Mouse (Mus musculus): ENCODE measurements around the gene Calr4. TPM values are rescaled to one million over a fixed set of nuclear protein-coding genes. Genes with fewer than 3 reads are reported as not detected.

The Calr4 gene
- total and polyA plus RNA-seq, 3 experiments, result 0.04 TPM; not detected in 2

- Histone ChIP-seq H3K27me3 (ENCODE audit: control insufficient read depth in 1 of 2, insufficient read depth in 2 of 2, low read length in 2 of 2) (no peaks in the 10 kb centered on the region), H3K9me3 (replicated peaks; ENCODE audit: insufficient read depth, low read length) (no peaks in the 10 kb centered on the region), H3K79me2 (ENCODE audit: control insufficient read depth, insufficient read depth, low read length, poor library complexity) (no peaks in the 10 kb centered on the region), H3K4me1 (ENCODE audit: control insufficient read depth in 1 of 2, insufficient read depth in 2 of 2, low read length in 2 of 2) (no peaks in the 10 kb centered on the region), H3K4me3 (ENCODE audit: control insufficient read depth in 1 of 2, insufficient read depth in 1 of 2, low read depth in 2 of 2, low read length in 2 of 2) (no peak overlapping the region), H3K27ac (ENCODE audit: control insufficient read depth, low read depth, low read length) (no peak overlapping the region), H3K36me3 (ENCODE audit: control insufficient read depth in 1 of 2, insufficient read depth in 2 of 2, low read length in 2 of 2) (no peaks in the 10 kb centered on the region), H3K9ac (ENCODE audit: control insufficient read depth, low read depth, low read length, poor library complexity, severe bottlenecking) (no peak overlapping the region)
- DNase-seq (ENCODE audit: low read depth, low spot score), result no peak
- no peak for TF ChIP-seq TCF12 (IDR thresholded peaks at IDR 0.05; ENCODE audit: low read depth, low read length)
- TF ChIP-seq EP300 (IDR thresholded peaks at IDR 0.05; ENCODE audit: low read depth in 1 of 2, low read length in 2 of 2), result no peak
- TF ChIP-seq ETS1 (IDR thresholded peaks at IDR 0.05; ENCODE audit: low read depth, low read length), result no peak
- no peak for TF ChIP-seq MEF2A (IDR thresholded peaks at IDR 0.05; ENCODE audit: extremely low read depth, insufficient replicate concordance, low read depth, low read length, poor library complexity, severe bottlenecking)
- TF ChIP-seq BHLHE40 (IDR thresholded peaks at IDR 0.05; ENCODE audit: borderline replicate concordance, low read depth, low read length), result no peak
- no peak for TF ChIP-seq SIN3A (IDR thresholded peaks at IDR 0.05; ENCODE audit: low read length)
- TF ChIP-seq TAL1 (IDR thresholded peaks at IDR 0.05; ENCODE audit: low read length), result no peak
- TF ChIP-seq ZC3H11A (IDR thresholded peaks at IDR 0.05; ENCODE audit: low read depth, low read length), result no peak
- TF ChIP-seq POLR2AphosphoS5 (IDR thresholded peaks at IDR 0.05; ENCODE audit: borderline replicate concordance, low read depth, low read length), result no peak
- TF ChIP-seq UBTF (IDR thresholded peaks at IDR 0.05; ENCODE audit: borderline replicate concordance, insufficient read depth, low read depth, low read length), result no peak
- TF ChIP-seq HCFC1 (IDR thresholded peaks at IDR 0.05; ENCODE audit: low read depth, low read length), result no peak
These were observed 42.7 kb upstream of the Calr4 start for GRCm38 (mm10) chr4:109191598-109191997.

DNA sequence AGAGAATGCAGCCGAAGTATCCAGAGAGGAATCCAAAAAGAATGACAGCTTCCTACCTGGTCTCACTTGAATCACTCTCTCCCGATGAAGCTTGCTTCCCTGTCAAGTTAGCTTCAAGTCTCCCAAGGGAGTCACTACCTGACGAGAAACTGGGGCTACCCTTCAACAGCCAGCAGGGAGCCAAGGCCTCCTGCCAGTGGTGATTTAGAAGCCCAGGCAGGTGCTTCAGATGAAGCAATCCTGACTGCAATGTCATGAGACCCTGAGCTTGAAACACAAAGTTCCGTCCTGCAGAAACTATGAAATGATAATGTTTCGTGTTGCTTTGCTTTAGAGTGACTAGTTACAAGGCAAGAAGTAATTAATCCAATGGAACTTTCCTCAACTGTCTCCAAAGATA lies 40.4 kb upstream of the Calr4 start:
- no peaks in the 10 kb centered on the region for H3K79me2 ChIP-seq (ENCODE audit: control insufficient read depth, insufficient read depth, low read length, poor library complexity)
- no peaks in the 10 kb centered on the region for H3K27me3 ChIP-seq (ENCODE audit: control insufficient read depth in 1 of 2, insufficient read depth in 2 of 2, low read length in 2 of 2)
- DNase-seq (ENCODE audit: low read depth, low spot score), result no peak
- no peaks in the 10 kb centered on the region for H3K36me3 ChIP-seq (ENCODE audit: control insufficient read depth in 1 of 2, insufficient read depth in 2 of 2, low read length in 2 of 2)
- no peak overlapping the region for H3K9ac ChIP-seq (ENCODE audit: control insufficient read depth, low read depth, low read length, poor library complexity, severe bottlenecking)
- no peaks in the 10 kb centered on the region for H3K4me1 ChIP-seq (ENCODE audit: control insufficient read depth in 1 of 2, insufficient read depth in 2 of 2, low read length in 2 of 2)
- no peaks in the 10 kb centered on the region for H3K9me3 ChIP-seq (replicated peaks; ENCODE audit: insufficient read depth, low read length)
- TF ChIP-seq KAT2A (conservative IDR thresholded peaks at IDR 0.05; ENCODE audit: low read depth, low read length), result no peak
- no peak for TF ChIP-seq RAD21 (IDR thresholded peaks at IDR 0.05; ENCODE audit: low read depth, low read length)
- no peak for TF ChIP-seq NELFE (IDR thresholded peaks at IDR 0.05; ENCODE audit: low read depth, low read length)
- TF ChIP-seq CHD1 (IDR thresholded peaks at IDR 0.05; ENCODE audit: low read depth, low read length), result no peak
- no peak for TF ChIP-seq POLR2A (IDR thresholded peaks at IDR 0.05; ENCODE audit: control insufficient read depth in 1 of 2, insufficient read depth in 1 of 2, low read depth in 1 of 2, low read length in 2 of 2, poor library complexity in 1 of 2)
- no peak for TF ChIP-seq ETS1 (IDR thresholded peaks at IDR 0.05; ENCODE audit: low read depth, low read length)
- TF ChIP-seq MAFK (IDR thresholded peaks at IDR 0.05; ENCODE audit: borderline replicate concordance, low read depth, low read length), result no peak
- no peak for TF ChIP-seq HCFC1 (IDR thresholded peaks at IDR 0.05; ENCODE audit: low read depth, low read length)
- TF ChIP-seq ZNF384 (IDR thresholded peaks at IDR 0.05; ENCODE audit: low read depth, low read length), result no peak
- TF ChIP-seq USF2 (IDR thresholded peaks at IDR 0.05; ENCODE audit: borderline replicate concordance in 1 of 2, insufficient read depth in 1 of 2, low read depth in 1 of 2, low read length in 2 of 2), result no peak
- TF ChIP-seq SIN3A (IDR thresholded peaks at IDR 0.05; ENCODE audit: low read length), result no peak
- TF ChIP-seq MAZ (IDR thresholded peaks at IDR 0.05; ENCODE audit: low read depth, low read length), result no peak
- no peak for TF ChIP-seq MXI1 (IDR thresholded peaks at IDR 0.05; ENCODE audit: low read depth, low read length)
- TF ChIP-seq GATA1 (IDR thresholded peaks at IDR 0.05; ENCODE audit: low read depth, low read length), result no peak
- H3K4me3 ChIP-seq (ENCODE audit: control insufficient read depth in 1 of 2, insufficient read depth in 1 of 2, low read depth in 2 of 2, low read length in 2 of 2), result no peak overlapping the region
- no peak overlapping the region for H3K27ac ChIP-seq (ENCODE audit: control insufficient read depth, low read depth, low read length)

All from MEL (cell line).